Mouse (Mus musculus): ENCODE data around the gene Mphosph6.

- no peak for TF ChIP-seq CTCF (conservative IDR thresholded peaks at IDR 0.05; ENCODE audit: insufficient read depth, insufficient read length, low read depth, low read length)
- TF ChIP-seq POLR2A (IDR thresholded peaks at IDR 0.05; ENCODE audit: low read depth, low read length) = no peak
Observed at GRCm38 (mm10) chr8:117783021-117783420, 18.7 kb downstream of the Mphosph6 start.

Data from kidney, adult 2 months (tissue).